Mouse (Mus musculus) liver, embryonic 14.5 days (tissue): ENCODE results near the gene Lzic. TPM values are rescaled to one million over a fixed set of nuclear protein-coding genes. Genes with fewer than 3 reads are reported as not detected.
A peak's percentile ranks its signal among the peaks of the same experiment; 100 is the strongest.

ENCODE experiments used
- ATAC-seq: fragments of 200-750 bp; cut with Nextera tagmentation; 2 replicates; pipeline ENCODE4 v1.8.0; 2017; ENCODE audit warnings: moderate number of reproducible peaks, mild to moderate bottlenecking, moderate library complexity; ENCODE audit not compliant: insufficient read depth
- DNase-seq, 3 experiments: peaks; one replicate each; pipeline ENCODE4 v3.0.0-alpha.2; 2012 to 2013; ENCODE audit warnings: low read depth in 3 of 3, low spot score in 3 of 3
- H3K27ac ChIP-seq: fragments of 300-500 bp; sonication (generic); 2 replicates; pipeline ENCODE4 v1.5.1; 2014; ENCODE audit warnings: moderate library complexity, mild to moderate bottlenecking, control low read depth, inconsistent platforms
- H3K27me3 ChIP-seq: fragments of 300-500 bp; sonication (generic); 2 replicates; pipeline ENCODE4 v1.6.1; 2014; ENCODE audit warnings: mild to moderate bottlenecking, low read length, moderate library complexity; ENCODE audit not compliant: control insufficient read depth, insufficient read depth
- H3K36me3 ChIP-seq: fragments of 300-500 bp; sonication (generic); replicated peaks from 2 replicates; pipeline ENCODE4 v1.6.1; 2014; ENCODE audit warnings: low read depth; ENCODE audit not compliant: control insufficient read depth, insufficient read depth
- H3K4me1 ChIP-seq, 2 experiments: fragments of 200-500 bp in 1 of 2; fragments of 300-500 bp in 1 of 2; sonication (generic) in 1 of 2; replicated peaks; 2 replicates each; pipeline ENCODE4 v1.6.1; 2012 to 2014; ENCODE audit warnings: antibody characterized with exemption in 1 of 2, inconsistent platforms in 1 of 2, low read length in 1 of 2; ENCODE audit not compliant: control insufficient read depth in 2 of 2, insufficient read depth in 2 of 2
- H3K4me2 ChIP-seq: fragments of 300-500 bp; sonication (generic); 2 replicates; pipeline ENCODE4 v1.6.1; 2014; ENCODE audit warnings: low read depth, mild to moderate bottlenecking, control low read depth, moderate library complexity
- H3K4me3 ChIP-seq, 2 experiments: fragments of 200-500 bp in 1 of 2; fragments of 300-500 bp in 1 of 2; sonication (generic) in 1 of 2; 2 replicates each; pipeline ENCODE4 v1.5.1; 2012 to 2014; ENCODE audit warnings: low read depth in 2 of 2, low read length in 2 of 2, mild to moderate bottlenecking in 2 of 2, control low read depth in 1 of 2, inconsistent platforms in 1 of 2, moderate library complexity in 1 of 2; ENCODE audit not compliant: insufficient read depth in 1 of 2
- H3K9ac ChIP-seq: fragments of 300-500 bp; sonication (generic); replicated peaks from 2 replicates; pipeline ENCODE4 v1.6.1; 2014; ENCODE audit warnings: mild to moderate bottlenecking, control low read depth, moderate library complexity
- H3K9me3 ChIP-seq: fragments of 300-500 bp; sonication (generic); 2 replicates; pipeline ENCODE4 v1.6.1; 2016; ENCODE audit warnings: low read length, mixed read lengths; ENCODE audit not compliant: control insufficient read depth
- CTCF ChIP-seq: IDR thresholded peaks from 2 replicates; pipeline ENCODE4 v1.5.1; 2016; ENCODE audit warnings: antibody characterized with exemption, low read depth, control low read depth
- EP300 ChIP-seq: IDR thresholded peaks from 2 replicates; pipeline ENCODE4 v1.6.1; 2016; ENCODE audit warnings: antibody characterized with exemption, low read depth
- WGBS: fragments of 180-500 bp; shearing (Covaris S2); extraction: QIAGEN DNeasy Blood & Tissue Kit; methylation state at CpG from one replicate; pipeline ENCODE4 v1.1.7; 2014; ENCODE audit not compliant: insufficient replicate concordance; 5-methylcytosine and 5-hydroxymethylcytosine counted together
- polyA plus RNA-seq, 2 experiments: library from polyadenylated mRNA; depleted of rRNA in 1 of 2; stranded (reverse) in 1 of 2; unstranded in 1 of 2; fragments of >200 nt; fragmentation: Nextera tagmentation in 1 of 2; extraction: Ambion mirVana in 1 of 2; gene quantifications; 2 replicates each; pipeline versions ENCODE4 v1.2.1 to v1.2.3; 2012 to 2014

The Lzic gene
- polyA plus RNA-seq (2012; rRNA removed) (5.6 and 9.1 TPM in 2 replicates), polyA plus RNA-seq (2014; fragmentation: Nextera tagmentation; extraction: Ambion mirVana) (14.9 and 15.5 TPM in 2 replicates)

DNA sequence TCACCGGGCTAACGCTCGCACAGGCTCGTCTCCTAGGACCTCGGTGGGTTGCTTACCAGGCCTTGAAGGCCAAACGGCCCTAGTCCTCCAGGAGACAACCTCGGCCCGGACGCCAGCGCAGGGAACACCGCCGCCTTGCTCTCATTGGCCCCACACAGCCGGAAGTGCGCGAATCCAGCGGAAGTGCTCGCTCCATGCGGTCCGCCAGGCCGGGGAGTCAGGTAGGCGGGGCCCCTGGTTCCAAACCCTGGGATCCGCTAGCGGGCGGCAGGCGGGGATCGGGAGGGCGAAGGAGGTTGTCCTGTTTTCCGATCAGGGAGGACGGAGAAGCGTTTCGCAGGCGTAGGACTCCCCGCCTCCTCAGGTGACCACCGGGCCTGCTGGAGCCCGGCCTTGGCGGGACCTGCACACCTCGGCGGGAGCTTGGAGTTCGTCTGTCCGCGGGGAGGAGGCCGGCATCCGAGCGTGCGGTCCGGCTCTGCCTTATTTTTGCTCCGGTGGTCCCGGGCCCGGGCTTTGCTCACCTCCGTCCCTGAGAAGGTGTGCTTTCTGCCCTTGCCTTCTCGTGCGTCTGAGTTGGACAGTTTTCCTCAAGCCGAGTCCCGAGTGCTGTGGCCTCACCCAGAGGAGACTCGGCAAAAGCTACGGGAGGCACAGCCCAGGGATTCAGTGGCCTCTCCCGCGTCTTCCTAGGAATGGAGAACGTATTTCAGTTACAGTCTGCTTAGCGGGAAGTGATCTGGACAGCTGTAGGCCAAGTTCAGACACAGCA is at the start of gene Lzic, which contains the start of gene Nmnat1:
Gene Lzic (plus strand): TSS at position 177 of the 772 bp plus-strand sequence.
Gene Nmnat1 (minus strand): TSS at position 150 of the 772 bp plus-strand sequence.
- Histone ChIP-seq H3K4me3 (peak within 1 kb of the TSS; percentile 62 to 78), H3K4me1 (peaks cover 6 to 7% of the 10 kb centered on the region in 2 experiments), H3K9me3 (no peaks in the 10 kb centered on the region), H3K4me2 (peak within 1 kb of the TSS; percentile 80), H3K36me3 (peaks cover 8% of the 10 kb centered on the region), H3K9ac (peak within 1 kb of the TSS; percentile 80), H3K27ac (peak within 1 kb of the TSS; percentile 42), H3K27me3 (no peaks in the 10 kb centered on the region)
- DNase-seq (peak; percentile 81 to 83 (median 82)), ATAC-seq (peak; percentile 98)
- TF ChIP-seq EP300 = no peak
- peak; percentile 24 for TF ChIP-seq CTCF
- WGBS = under 1% methylated on average over 60 of the region's 60 CpGs

DNA sequence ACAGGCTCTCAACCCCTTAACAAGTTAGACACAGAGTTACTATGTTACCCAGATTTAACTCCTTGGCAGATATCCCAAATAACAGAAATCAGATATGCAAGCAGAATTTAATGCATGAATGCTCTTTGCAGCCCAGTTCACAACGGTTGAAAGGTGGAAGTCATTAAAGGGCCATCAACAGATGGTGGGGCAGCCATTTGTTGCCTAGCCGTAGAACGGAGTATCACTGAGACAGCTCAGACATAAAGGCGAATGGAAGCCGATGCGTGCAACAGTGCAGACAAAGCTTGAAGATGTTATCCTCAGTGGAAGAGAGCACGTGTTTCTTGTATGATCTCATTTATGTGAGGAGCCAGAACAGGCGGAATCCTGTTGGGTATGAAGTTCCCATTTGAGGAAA is 44.5 kb upstream of the Lzic start:
- 60% methylated on average over 8 of the region's 8 CpGs for WGBS
- no peak for TF ChIP-seq EP300
- TF ChIP-seq CTCF = no peak
- no peak overlapping the region for H3K4me3 ChIP-seq
- H3K4me1 ChIP-seq = peaks cover 1 to 15% of the 10 kb centered on the region in 2 experiments; a peak in 3 of 4 replicates
- ATAC-seq (no peak), DNase-seq (no peak)
- no peaks in the 10 kb centered on the region for H3K27me3 ChIP-seq
- no peak overlapping the region for H3K4me2 ChIP-seq
- no peak overlapping the region for H3K27ac ChIP-seq
- H3K36me3 ChIP-seq = no peaks in the 10 kb centered on the region
- no peak overlapping the region for H3K9ac ChIP-seq
- no peaks in the 10 kb centered on the region for H3K9me3 ChIP-seq

DNA sequence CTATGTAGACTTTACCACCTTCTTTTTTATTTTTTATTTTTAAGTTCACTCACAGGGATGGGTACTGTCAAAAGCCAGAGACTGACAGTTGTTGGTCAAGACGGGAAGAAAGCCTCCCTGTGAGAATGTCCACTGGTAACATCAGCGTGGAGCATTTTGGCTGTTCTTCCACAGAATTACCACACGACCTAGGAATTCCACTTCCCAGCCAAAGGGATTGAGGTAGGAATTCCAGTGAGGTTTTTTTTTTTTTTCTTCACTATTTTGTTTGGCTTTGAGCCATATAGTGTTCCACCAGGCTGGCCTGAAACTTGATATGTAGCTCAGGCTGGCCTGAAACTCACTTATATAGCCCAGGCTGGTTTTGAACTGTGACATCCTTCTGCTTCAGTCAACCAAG is 42.6 kb upstream of the Lzic start:
- Histone ChIP-seq H3K4me1 (peaks cover 4 to 24% of the 10 kb centered on the region in 2 experiments; a peak in 3 of 4 replicates), H3K36me3 (no peaks in the 10 kb centered on the region), H3K9me3 (no peaks in the 10 kb centered on the region), H3K27ac (no peak overlapping the region), H3K27me3 (no peaks in the 10 kb centered on the region), H3K9ac (no peak overlapping the region), H3K4me3 (no peak overlapping the region), H3K4me2 (no peak overlapping the region)
- DNase-seq = no peak
- no peak for ATAC-seq
- no peak for TF ChIP-seq CTCF
- TF ChIP-seq EP300 = no peak
- WGBS = 47% methylated on average over 3 of the region's 3 CpGs

DNA sequence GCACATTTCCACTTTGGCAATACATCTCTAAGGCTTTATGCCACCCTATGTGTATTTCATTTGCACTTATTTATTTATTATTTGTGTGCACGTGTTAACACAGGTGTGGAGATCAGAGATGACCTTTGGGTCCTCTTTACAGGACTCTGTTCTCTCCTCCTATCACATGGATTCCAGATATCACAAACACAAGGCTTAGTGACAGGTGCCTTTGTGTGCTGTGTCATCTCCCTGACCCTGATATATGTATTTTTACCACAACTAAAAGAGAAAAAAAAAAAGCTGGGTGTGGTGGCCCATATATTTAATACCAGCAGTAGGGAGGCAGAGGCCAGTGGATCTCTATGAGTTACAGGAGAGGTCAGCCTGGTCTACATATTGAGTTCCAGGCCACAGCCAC is 40.6 kb upstream of the Lzic start:
- no peak overlapping the region for H3K4me3 ChIP-seq
- H3K9ac ChIP-seq = no peak overlapping the region
- H3K4me2 ChIP-seq = peak overlapping the region; percentile 79
- H3K27me3 ChIP-seq = no peaks in the 10 kb centered on the region
- H3K9me3 ChIP-seq = no peaks in the 10 kb centered on the region
- H3K27ac ChIP-seq = no peak overlapping the region
- no peaks in the 10 kb centered on the region for H3K36me3 ChIP-seq
- no peak for ATAC-seq
- no peak for DNase-seq
- peaks cover 4 to 22% of the 10 kb centered on the region in 2 experiments; a peak in 3 of 4 replicates for H3K4me1 ChIP-seq
- WGBS = 34% methylated on average over 1 of the region's 1 CpGs
- TF ChIP-seq CTCF (no peak), EP300 (no peak)

DNA sequence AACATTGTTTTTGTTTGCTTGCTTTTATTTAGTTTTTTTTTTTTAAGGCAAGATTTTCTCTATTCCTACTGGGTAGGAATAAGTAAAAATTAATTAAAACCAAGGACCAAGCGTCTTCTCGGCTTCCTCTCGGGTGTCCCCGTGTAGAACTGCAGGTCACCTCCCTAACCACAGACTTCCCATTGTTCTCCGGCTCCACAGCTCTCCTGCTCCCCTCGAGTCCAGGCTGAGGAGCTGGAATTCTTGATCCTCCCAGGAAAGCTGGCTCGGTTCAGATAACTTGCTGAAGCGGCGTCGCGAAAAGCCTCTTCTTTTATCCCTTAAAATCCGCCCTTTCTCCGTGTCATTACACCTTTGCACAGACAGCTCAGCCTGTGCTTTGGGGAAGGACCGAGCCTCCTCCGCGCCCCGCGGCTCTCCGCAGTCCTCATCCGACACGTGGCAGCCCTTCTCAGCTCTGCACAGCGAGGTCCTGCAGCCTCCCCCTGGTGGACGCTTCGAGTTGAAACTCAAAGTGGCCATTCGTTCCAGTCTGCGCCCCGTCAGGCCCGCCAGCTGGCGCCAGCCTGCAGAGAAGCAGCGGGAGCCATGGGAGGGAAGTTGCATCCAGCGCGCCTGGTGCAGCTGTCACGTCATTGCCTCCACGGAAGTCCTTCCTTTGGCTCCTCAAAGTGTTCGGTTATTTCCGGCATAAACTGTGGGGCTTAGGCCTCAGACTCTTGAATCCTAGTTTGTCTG is 39.9 kb upstream of the Lzic start:
- peak; percentile 90 for ATAC-seq
- TF ChIP-seq EP300 = no peak
- TF ChIP-seq CTCF = peak; percentile 96
- Histone ChIP-seq H3K36me3 (no peaks in the 10 kb centered on the region), H3K9me3 (no peaks in the 10 kb centered on the region), H3K27me3 (no peaks in the 10 kb centered on the region), H3K4me3 (peak overlapping the region; percentile 39 to 45), H3K9ac (peak overlapping the region; percentile 51), H3K4me2 (peak overlapping the region; percentile 79), H3K27ac (peak overlapping the region; percentile 6), H3K4me1 (peaks cover 4 to 18% of the 10 kb centered on the region in 2 experiments; a peak in 3 of 4 replicates)
- WGBS = under 1% methylated on average over 36 of the region's 36 CpGs
- peak; percentile 78 to 80 (median 79) for DNase-seq
